13 mouse cellular contexts compared by ENCODE assay signal in the genomic region with DNA sequence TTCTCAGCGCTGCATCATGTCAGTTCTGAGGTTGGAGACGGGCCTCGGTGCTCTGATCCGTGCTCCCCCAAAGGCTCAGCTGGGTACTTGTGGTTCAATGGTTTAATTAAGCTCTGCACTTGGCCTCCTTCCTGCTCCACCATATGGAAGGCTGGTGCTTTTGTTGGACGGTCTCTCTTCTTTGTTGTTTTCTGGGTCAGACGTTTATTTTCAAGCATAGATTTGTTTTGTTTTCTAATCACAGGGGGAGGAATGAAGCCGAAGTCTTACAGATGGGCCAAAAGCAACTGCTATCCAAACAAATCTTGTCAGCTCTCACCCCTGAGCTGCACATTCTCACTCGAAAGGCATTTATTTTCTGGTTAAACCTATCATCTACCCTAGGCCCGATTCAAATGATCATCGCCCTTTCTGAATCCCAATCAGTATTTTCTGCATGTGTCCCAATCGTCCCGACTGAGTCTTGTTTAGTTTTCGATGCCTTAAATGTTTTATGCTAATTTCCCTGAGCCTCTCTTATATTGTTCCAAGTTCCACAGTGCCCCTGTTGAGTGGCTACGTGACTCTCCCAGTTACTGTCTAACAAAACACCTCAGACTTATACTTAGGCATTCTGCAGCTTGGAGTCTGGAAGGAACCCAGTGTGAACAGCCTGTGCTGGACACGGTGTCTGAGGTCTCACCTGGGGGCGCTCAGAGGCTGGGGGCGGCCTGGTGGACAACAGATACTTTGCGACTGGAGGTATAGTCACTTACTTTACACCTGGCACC. TPM values are rescaled to one million over a fixed set of nuclear protein-coding genes. Genes with fewer than 3 reads are reported as not detected.
A peak's percentile ranks its signal among the peaks of the same experiment; 100 is the strongest.
DNase-seq lines count a peak whose midpoint lies in the region; ATAC-seq and TF ChIP-seq lines count a peak whose summit lies in the region.
"Had no signal": no experiment of that assay in that cellular context is flagged by ENCODE, and none has a peak within 500 bp of the region (broad histone marks: within the 10 kb centered on the region; RNA-seq: fewer than 3 reads in every experiment).

No protein-coding gene starts in this region.

- peak; percentile 41 for DNase-seq in lung, embryonic 14.5 days
- no peak for DNase-seq in lung, adult 2 months
- peak; percentile 79 for DNase-seq in cerebellum, adult 9-11 months
- DNase-seq in kidney, postnatal 14 days: no peak
- DNase-seq in embryo, embryonic 10.5 days (ENCODE audit: low spot score): no peak
- DNase-seq: gastrocnemius, postnatal 14 days; right cerebral cortex, postnatal 25 days had no signal

- no peaks in the 10 kb centered on the region for H3K36me3 ChIP-seq in lung, embryonic 14.5 days (ENCODE audit: insufficient read depth)
- no peaks in the 10 kb centered on the region for H3K36me3 ChIP-seq in hindbrain, embryonic 12.5 days
- no peaks in the 10 kb centered on the region for H3K36me3 ChIP-seq in neural tube, embryonic 15.5 days
- H3K36me3 ChIP-seq: embryonic facial prominence, embryonic 15.5 days; lung, embryonic 15.5 days had no signal

- TF ChIP-seq POLR2A in lung, adult 2 months (IDR thresholded peaks at IDR 0.05; ENCODE audit: borderline replicate concordance, extremely low read depth, low read depth, low read length): no peak

- H3K4me3 ChIP-seq in lung, embryonic 14.5 days (ENCODE audit: low read depth, low read length): no peak overlapping the region
- no peak overlapping the region for H3K4me3 ChIP-seq in lung, adult 2 months (replicated peaks; ENCODE audit: extremely low read depth, low read depth, low read length)
- H3K4me3 ChIP-seq in hindbrain, embryonic 12.5 days: no peak overlapping the region
- no peak overlapping the region for H3K4me3 ChIP-seq in neural tube, embryonic 15.5 days (replicated peaks)
- H3K4me3 ChIP-seq: embryonic facial prominence, embryonic 15.5 days; lung, embryonic 15.5 days; myocyte had no signal

- no peaks in the 10 kb centered on the region for H3K9me3 ChIP-seq in lung, embryonic 14.5 days (ENCODE audit: low read depth, low read length)
- no peaks in the 10 kb centered on the region for H3K9me3 ChIP-seq in hindbrain, embryonic 12.5 days (replicated peaks)
- H3K9me3 ChIP-seq in neural tube, embryonic 15.5 days (replicated peaks): no peaks in the 10 kb centered on the region
- H3K9me3 ChIP-seq: embryonic facial prominence, embryonic 15.5 days; lung, embryonic 15.5 days had no signal

- H3K4me2 ChIP-seq in lung, embryonic 14.5 days: no peak overlapping the region
- H3K4me2 ChIP-seq in hindbrain, embryonic 12.5 days (replicated peaks): no peak overlapping the region
- no peak overlapping the region for H3K4me2 ChIP-seq in neural tube, embryonic 15.5 days
- H3K4me2 ChIP-seq: embryonic facial prominence, embryonic 15.5 days; lung, embryonic 15.5 days had no signal

- H3K27me3 ChIP-seq in lung, embryonic 14.5 days (ENCODE audit: insufficient read depth, low read length): no peaks in the 10 kb centered on the region
- H3K27me3 ChIP-seq in hindbrain, embryonic 12.5 days: no peaks in the 10 kb centered on the region
- H3K27me3 ChIP-seq in neural tube, embryonic 15.5 days (replicated peaks): no peaks in the 10 kb centered on the region
- H3K27me3 ChIP-seq: embryonic facial prominence, embryonic 15.5 days; lung, embryonic 15.5 days had no signal

- no peak overlapping the region for H3K9ac ChIP-seq in lung, embryonic 14.5 days
- no peak overlapping the region for H3K9ac ChIP-seq in hindbrain, embryonic 12.5 days
- H3K9ac ChIP-seq in neural tube, embryonic 15.5 days (replicated peaks): no peak overlapping the region
- H3K9ac ChIP-seq: embryonic facial prominence, embryonic 15.5 days; lung, embryonic 15.5 days had no signal

- WGBS in lung, embryonic 14.5 days: 60% methylated on average over 18 of the region's 18 CpGs
- WGBS in lung, adult 2 months: 61% methylated on average over 18 of the region's 18 CpGs
- 62% methylated on average over 18 of the region's 18 CpGs for WGBS in hindbrain, embryonic 12.5 days
- 50% methylated on average over 18 of the region's 18 CpGs for WGBS in neural tube, embryonic 15.5 days

- no peaks in the 10 kb centered on the region for H3K4me1 ChIP-seq in lung, embryonic 14.5 days (ENCODE audit: insufficient read depth)
- no peaks in the 10 kb centered on the region for H3K4me1 ChIP-seq in lung, adult 2 months (ENCODE audit: control insufficient read depth, insufficient read depth, low read length)
- H3K4me1 ChIP-seq in hindbrain, embryonic 12.5 days: 0 out of 2 replicates have a peak, but pooled peaks cover 3% of the 10 kb centered on the region
- peaks cover 8% of the 10 kb centered on the region for H3K4me1 ChIP-seq in neural tube, embryonic 15.5 days

- ATAC-seq in lung, embryonic 14.5 days (ENCODE audit: insufficient read depth): no peak
- 0 out of 2 replicates have a peak, but pooled peaks have one; percentile 32 for ATAC-seq in hindbrain, embryonic 12.5 days (ENCODE audit: low FRiP score)
- no peak for ATAC-seq in neural tube, embryonic 15.5 days (ENCODE audit: low FRiP score)
- ATAC-seq in erythroid progenitor cell, adult 5-6 weeks (replicated peaks; ENCODE audit: low FRiP score, poor library complexity, severe bottlenecking): no peak

- no peak for TF ChIP-seq CTCF in lung, embryonic 14.5 days (IDR thresholded peaks at IDR 0.05; ENCODE audit: low read depth)
- TF ChIP-seq CTCF in lung, adult 2 months (IDR thresholded peaks at IDR 0.05; ENCODE audit: insufficient read depth, low read length): no peak

- H3K27ac ChIP-seq in lung, embryonic 14.5 days (ENCODE audit: low read depth): no peak overlapping the region
- 0 out of 2 replicates have a peak overlapping the region, but pooled peaks have one; percentile 57 for H3K27ac ChIP-seq in hindbrain, embryonic 12.5 days
- H3K27ac ChIP-seq in neural tube, embryonic 15.5 days (replicated peaks): peak overlapping the region; percentile 23; the same call in 1 of the 2 replicates
- H3K27ac ChIP-seq: embryonic facial prominence, embryonic 15.5 days; lung, embryonic 15.5 days had no signal

RNA-seq across cellular contexts. Expression of a gene that starts 12.8 kb away (rescaled TPM):
- 0.09 TPM in 1 of 2 replicates, not detected in the other for polyA plus RNA-seq in lung, embryonic 14.5 days (2014; fragmentation: Nextera tagmentation; extraction: Ambion mirVana)
- 0.01 TPM in 1 of 2 replicates, not detected in the other for polyA plus RNA-seq in lung, adult 2 months (2012; rRNA removed)
- polyA plus RNA-seq in hindbrain, embryonic 12.5 days (2016; fragmentation: Nextera tagmentation; extraction: Ambion mirVana): 1.4 and 1.8 TPM in 2 replicates
- 5.6 and 5.8 TPM in 2 replicates for polyA plus RNA-seq in neural tube, embryonic 15.5 days (2015; fragmentation: Nextera tagmentation; extraction: Ambion mirVana)
- total RNA-seq in erythroid progenitor cell, adult 5-6 weeks (2015; ENCODE audit: low replicate concordance): 6.8 and 17.6 TPM in 2 replicates
- 7.7 and 8.9 TPM in 2 replicates for total RNA-seq in erythroid progenitor cell, adult 5-6 weeks (2017; ENCODE audit: low replicate concordance)
- polyA plus RNA-seq: lung, embryonic 15.5 days; myocyte had no signal

Comparison
In these comparisons a context has a peak if more than half of its experiments do, and no peak if none do; other contexts are left out.
1. DNase-seq: peak in lung, embryonic 14.5 days (single experiment) and cerebellum, adult 9-11 months (single experiment); none in lung, adult 2 months (single experiment), kidney, postnatal 14 days (single experiment) and embryo, embryonic 10.5 days (single experiment).